Mouse (Mus musculus) adrenal gland, adult 2 months (tissue): ENCODE results near the gene Mark2. TPM values are rescaled to one million over a fixed set of nuclear protein-coding genes. Genes with fewer than 3 reads are reported as not detected.

Experiments used
- DNase-seq: peaks from one replicate; pipeline ENCODE4 v3.0.0; 2021
- polyA plus RNA-seq: library from polyadenylated mRNA; depleted of rRNA; stranded (reverse); fragments of >200 nt; gene quantifications from 2 replicates; pipeline ENCODE4 v1.2.3, GENCODE M21; 2012
- total RNA-seq, 2 experiments: library from RNA; stranded (reverse); gene quantifications; 2 replicates each; pipeline ENCODE4 v1.2.3; 2021

Mark2 gene
- total and polyA plus RNA-seq, 3 experiments, result 70.2 to 124 (median 71.5) TPM

DNA sequence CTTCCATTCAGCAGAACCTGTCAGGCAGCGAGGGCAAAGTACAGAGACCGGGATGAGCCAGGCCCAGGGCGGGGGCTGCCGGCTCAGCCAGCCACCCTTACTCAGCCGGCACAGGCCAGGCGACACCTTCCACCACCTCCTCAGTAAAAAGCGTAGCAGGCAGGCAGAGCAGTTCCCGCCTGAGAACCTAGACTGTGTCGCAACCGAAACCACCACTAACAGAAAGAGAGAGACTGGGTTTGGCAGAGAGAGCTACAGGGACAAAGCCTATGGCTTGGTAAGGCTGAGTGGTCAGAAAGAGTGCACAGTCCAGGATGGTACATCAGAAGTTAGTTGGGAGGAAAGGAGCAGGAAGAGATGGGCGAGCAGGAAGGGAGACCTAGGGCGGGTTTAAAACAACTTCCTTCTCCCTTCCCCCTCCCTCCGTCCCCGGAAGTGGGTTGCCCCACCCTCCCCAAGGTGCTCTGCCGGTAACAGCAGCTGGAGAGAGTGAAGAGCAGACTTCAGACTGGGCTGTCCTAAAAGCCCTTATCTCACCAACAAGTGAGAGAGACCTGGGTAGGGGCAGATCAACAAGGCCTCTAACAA is 46.5 kb downstream of the Mark2 start:
- DNase-seq, result peak; percentile 48

DNA sequence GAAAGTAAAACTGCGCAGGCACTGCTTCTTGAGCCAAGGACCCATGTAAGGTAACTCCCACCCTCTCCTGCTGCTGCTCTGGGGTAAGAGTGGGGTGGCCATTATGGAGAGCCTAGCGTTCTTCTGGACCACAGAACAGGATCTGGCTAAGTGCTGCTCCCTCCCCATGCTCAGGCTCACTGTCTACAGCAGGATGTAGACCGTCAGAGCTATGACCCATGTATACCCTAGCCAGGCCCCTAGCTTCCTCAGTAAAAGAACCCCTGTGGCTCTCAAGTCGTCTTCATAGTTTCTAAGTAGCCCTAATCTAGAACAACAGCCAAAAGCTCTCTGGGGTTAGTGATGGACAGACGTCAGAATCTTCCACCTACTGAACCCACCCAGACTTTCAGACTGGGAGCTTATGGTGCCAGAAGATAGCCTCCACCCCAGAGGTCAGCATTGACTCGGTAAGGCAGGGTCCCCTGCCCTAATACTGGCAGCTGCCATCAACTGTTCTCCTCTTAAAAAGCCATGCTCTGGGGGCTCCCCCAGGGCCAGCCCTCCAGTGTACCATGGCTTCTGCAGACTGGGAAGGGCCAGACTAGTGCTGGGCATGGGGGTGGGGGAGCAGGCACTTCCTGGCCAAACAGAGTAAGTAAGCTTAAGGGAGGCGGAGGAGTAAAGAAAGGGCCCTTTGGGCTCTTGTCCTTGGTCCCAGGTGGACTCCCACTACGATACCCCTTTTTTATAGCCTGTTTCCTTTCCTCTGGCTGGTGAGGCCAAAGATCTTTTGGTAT is 47.4 kb downstream of the Mark2 start:
- DNase-seq, result no peak

DNA sequence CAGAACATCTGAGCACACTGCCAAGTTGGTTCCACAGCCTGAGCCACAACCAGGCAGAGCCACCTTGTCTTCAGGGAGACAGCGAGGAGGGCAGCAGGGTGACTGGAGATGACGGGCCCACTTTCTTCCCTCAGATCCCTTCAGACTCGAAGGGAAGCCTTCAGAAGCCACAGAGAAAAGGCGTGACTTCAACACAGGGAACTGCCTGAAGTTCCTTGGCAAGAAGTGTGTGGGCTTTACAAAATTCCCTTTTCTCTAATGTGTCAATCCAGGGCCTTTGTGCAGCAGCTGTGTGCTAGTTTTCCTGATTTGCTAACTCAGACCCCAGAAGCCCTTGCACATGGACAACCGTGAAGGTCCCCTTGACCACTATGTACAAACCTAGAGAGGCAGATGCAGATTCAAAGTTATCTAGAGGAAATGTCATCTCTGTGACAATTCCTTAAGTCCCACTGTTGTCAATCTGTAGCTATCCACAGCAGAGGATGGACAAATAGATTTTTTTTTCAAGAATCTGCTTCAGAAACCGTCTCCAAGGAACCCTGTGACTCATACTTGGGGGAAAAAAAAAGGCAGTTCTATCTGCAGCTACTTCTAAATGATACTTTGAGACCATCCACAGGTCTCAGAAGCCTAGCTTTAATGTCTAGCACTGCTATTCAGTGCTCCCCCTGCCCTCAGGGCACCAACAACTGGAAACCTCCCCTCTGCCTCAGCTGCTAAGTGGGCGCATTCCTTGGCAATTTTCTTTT is 49.5 kb downstream of the Mark2 start:
- no peak for DNase-seq

DNA sequence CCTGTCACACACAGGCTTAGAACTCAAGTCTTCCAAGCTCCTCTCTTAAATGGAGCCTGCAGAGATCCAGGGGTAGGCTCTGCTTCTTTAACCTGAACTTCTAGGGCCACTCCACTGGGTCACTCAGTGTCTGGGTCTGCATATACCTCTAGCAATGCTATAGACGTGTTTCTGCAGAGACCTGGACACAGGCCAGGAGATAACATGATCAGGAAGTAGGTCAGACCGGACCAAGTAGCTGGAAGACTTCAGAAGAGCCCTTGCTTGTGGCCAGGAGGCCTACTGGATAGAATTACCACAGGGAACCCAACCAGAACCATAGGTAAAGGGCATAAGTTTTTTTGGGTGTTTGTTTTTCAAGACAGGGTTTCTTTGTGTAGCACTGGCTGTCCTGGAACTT is 51.9 kb downstream of the Mark2 start:
- no peak for DNase-seq

DNA sequence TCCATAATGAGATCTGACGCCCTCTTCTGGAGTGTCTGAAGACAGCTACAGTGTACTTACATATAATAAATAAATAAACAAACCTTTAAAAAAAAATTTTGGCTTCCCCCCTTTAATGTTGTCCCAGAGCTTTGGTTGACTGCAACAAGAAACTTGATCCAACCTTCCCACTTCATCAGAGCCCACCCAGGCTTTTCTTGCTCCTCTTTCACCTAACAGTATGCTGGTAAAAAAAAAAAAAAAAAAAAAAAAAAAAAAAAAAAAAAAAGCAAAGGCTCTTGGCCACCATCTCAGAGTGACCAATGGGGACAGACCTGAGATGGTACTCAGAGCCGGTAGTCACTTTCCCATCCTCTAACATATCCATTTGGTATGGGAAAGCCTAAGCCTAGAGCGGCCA is 53.4 kb downstream of the Mark2 start:
- no peak for DNase-seq

DNA sequence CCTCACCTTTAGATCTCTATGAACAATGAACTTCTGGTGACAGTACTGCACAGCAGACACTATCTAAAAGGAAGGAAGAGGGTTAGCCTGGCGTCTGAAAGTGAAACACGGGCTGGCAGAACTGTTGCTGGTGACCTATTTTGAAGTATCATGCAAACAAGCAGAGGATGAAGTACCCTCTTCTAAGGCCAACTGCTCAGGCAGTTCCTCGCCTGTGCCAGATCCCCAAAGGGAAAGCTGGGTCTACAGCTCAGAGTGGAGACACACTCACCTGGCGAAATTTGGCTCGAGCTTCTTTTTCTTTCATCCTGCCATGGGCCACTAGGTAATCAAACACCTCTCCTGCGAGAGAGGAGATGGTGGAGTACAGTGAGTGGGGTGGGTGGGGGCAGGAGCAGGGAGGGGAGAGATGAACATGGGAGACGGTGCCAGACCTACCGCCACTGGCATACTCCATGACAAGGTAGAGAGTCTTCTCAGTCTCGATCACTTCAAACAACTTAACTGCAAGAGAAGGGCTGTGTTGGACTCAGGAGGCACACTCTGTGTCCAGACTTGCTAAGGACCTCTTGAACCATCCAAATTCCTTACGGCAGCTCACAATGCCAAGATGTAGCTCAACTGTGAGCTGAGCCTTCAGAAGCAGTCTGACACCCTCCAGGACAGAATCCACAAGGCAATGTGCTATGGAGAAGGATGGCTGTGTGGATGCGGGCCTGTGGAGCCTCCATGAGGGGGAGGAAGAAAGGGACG is 54.9 kb downstream of the Mark2 start:
- DNase-seq, result no peak

DNA sequence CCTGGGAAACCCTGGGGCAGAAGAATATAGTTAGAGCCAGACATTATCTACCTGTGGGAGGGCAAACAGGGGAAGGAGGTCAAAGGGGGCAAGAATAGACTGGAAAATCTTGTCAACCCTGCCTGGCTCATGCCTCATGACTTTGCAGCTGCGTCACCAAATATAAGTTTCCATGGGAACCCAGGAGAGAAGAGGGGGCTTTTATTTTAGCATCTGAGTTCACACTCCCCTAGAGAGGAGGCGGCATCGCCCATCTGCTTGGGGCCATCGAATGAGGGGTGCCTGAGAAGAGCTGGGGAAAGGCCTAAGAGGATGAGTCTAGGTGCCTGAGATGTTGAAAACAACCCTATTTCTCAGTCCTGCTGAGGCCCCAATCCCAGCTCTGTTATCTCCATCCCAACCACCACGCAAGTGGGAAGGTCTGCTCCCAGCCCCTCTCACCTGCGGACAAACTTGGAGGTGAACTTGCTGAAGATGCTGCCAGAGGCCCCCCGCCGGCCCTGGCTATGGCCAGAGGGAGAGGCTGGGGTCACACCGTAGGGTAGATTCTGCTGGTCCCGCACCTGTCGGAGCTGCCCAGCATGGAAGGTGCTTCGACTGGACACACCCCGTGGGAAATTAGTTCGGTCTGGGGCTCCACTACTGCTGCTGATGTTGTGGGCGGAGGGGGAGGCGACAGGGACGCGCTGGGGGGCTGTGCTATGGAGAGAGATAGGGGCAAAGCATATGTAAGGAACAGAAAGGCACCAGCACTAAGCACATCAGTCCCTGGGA is 60.9 kb downstream of the Mark2 start:
- no peak for DNase-seq

DNA sequence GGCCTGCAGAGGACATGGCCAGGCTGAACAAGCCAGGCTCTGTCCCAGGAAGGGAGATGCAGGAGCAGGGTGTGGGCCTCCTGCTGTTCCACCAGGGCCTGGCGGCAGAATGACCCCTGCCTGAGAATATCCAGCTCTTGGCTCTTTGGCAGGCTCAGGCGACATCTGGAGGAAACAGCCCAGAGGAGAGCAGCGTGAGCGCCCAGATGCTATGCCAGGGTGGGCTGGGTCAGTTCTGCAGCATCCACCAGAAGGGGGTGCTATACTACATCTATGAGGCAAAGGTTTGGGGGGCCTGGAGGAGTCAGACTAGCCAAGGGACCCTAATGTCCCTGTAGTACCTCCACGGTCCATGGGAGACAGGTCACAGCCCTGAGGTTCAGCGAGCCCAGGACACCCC is 62.5 kb downstream of the Mark2 start:
- peak; percentile 33 for DNase-seq

DNA sequence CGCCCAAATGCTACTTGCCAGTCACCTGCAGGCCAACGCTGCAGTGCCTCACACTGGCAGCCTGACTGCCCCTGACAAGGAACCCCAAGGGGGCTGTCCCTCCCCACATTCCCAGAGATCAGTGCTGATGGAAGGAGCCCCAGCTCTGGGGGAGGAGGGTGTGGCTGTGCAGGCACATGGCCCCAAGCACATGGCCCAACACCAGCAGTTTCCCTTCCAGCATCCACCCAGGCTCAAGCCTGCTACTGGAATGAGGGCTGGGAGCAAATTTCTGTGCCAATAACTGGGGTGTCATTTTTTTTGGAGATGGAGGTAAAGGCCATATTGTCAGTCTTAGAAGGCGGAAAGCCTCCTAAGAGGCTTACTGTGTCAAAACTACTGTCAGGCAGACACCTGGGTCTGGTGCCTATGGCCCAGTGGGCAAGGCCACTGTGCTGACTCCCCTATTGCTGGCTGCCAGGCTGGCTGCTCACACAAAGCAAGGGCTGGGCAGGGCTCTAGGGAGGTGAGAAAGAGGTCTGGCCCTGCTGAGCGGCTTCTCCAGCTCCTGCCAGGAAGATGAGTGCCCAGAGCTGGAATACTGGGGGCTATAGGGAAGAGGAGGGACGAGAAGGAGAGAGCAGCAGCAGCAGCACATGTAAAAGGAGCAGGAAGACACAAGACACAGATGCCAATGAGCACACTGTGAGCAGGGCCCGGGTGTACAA is 63.3 kb downstream of the Mark2 start:
- no peak for DNase-seq

DNA sequence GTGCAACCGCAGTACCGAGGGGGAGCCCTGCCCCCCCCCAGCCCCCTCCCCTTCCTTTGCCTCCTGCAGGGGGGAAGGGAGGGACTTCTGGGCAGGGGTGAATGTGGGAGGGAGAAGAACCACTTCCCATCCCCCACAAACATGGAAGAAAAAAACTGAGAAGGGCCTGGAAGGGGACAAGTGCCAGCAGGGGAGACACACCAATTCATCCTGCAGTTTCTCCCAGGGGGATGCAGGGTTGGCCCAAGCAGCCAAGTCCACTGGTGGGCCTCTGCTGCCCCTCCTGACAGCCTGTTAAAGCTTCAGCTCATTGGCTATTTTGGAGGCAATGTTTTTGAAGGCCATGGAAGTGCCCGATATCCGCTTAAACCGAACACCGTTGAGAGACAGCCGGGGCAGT is 64.9 kb downstream of the Mark2 start:
- no peak for DNase-seq

DNA sequence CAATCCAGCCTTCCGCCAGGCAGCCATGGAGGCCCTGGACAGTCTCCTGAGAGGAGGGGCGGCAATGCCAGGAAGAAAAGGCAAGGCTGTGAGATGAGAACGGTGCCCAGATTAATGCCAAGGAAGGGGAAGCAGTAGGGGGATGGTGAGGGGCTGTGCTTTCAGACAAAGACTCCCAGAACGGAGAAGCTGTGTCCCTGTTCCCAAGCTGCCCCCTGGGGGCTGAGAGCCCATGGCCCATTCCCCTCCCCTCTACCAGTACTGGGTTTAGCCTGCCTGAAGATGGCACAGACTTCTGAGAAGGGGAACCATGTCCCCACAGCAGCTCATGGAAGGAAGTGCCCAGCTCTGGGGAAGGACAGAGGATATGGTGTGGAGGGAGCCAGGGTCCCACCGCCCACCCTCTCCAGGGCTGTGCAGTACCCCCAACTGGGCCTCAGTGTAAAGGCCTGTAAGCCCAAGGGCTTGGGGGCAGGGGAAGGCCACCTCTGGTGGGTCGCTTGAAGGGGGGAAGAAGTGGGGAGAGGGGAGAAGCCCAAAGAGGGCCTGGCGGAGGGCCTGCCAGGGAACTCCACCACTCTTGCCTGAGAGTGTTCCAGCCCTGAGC is 65.5 kb downstream of the Mark2 start:
- no peak for DNase-seq

DNA sequence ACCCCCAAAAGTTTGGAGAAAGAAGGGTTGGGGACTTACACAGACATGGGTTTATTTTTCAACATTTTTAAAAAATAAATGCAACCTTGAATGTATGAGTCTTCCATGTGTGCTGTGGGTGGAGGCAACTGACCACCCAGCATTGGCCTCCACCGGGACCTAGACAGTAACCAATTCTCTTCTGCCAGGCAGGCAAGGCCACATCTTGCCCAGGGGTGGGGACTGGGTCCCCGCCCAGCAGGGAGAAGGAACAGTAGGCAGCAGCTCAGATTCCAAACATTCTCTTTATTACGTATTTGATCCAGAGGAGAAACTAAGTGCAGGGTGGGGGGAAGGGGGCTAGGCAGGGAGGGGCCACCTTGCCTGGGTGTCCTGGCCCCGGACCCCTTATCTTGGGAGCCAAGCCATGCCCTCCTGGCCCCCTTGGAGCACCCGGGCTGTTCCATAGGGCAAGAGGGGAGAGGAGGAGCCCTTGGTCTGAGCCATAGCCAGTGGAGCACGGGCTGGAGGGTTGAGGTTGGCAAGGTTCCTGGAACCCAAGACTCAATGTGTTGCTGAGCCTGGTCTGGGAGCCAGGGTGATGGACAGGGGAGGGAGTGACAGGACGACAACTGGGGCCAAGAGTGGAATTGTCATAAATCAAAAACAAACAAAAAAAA is 66.4 kb downstream of the Mark2 start:
- DNase-seq, result peak; percentile 72

DNA sequence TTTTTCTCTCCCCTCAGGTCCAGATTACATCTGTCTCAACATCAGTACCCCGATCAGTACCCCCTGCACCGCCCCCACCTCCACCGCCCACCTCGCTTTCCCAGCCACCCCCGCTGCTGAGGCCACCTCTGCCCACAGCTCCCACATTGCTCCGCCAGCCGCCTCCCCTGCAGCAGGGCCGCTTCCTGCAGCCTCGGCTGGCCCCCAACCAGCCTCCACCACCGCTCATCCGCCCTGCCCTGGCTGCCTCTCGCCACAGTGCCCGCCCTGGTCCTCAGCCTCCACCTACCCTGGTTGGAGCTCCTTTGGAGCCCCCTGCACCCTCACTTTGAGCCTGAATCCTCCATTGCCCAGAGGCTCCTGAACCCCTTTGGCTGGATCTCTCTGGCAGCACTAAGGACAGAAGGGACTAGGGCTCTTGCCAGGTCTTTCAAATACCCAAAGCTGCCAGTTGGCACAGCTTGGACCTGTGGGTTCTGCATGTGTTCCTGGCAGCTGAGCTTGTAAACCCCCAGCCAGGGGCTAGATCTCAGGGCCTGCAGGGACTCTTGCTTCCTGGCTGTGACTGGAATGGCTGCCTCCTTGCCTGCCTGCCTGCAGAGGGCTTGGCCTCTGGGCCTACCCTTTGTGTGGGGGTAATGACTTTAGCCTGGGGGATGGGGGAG is 67.2 kb downstream of the Mark2 start:
- peak; percentile 59 for DNase-seq

DNA sequence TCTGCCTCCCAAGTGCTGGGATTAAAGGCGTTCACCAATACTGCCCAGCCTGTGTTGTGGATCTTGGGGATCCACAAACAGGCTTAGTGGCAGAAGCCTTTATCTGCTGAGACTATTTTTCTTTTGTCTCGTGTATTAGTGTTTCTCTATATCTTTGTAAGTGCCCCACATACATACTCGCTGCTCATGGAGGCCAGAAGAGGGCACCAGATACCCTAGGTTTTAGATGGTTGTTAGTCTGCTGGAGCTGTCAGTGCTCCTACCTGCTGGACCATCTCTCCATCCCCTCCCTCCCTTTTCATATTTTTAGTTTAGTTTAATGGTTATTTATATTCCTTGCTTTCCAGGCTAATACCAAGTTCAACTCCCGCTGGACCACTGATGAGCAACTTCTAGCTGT is 68.2 kb downstream of the Mark2 start:
- no peak for DNase-seq

DNA sequence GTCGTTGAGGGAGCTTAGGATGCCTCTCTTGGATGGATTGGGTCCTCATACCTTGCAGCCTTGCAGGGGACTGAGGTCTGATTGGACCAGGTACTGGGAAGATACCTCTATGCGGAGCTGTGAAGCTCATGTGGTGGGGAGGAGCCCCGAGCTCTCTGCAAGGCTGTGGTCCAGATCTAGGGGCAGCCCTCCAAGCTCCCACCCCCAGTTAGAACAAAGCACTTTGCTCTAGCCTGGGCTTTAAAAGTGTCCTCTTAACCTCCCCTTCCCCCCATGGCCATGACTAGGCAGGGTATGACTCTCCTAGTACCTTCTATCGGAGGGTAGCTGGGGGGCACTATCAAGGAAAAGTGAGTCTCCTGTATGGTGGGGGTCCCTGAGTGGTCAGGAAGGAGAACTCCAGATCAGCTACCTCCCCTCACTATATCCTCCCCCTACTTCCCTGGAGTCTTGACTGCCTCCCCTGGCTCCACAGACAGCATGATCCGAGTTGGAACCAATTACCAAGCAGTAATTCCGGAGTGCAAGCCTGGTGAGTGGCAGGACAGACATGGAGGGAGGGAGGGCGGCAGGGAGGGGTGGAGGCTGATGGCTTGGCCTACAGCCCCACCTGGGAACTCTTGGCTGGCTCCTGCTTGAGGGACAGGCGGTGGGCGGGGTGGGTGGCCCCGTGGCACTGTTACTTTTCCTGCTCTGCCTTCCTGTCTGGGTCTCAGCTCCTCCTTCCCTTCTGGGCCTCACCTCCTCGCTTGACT is 72.2 kb downstream of the Mark2 start:
- DNase-seq, result no peak

DNA sequence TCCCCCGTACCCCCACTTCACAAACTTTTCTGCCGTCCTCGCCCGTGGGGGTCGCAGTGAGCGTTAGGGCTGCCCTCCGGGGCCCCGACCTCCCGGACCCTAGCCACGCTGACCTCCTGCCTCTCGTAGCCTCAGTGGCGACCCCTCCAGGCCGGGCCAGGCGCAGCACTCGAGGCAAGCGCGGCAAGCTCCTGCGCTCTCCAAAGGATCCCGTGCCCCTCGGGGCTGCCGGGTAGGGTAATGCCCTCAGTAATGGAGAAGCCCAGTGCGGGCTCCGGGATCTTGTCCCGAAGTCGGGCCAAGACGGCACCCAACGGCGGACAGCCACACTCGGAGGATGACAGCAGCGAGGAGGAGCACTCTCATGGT is 73.0 kb downstream of the Mark2 start:
- DNase-seq, result peak; percentile 74

DNA sequence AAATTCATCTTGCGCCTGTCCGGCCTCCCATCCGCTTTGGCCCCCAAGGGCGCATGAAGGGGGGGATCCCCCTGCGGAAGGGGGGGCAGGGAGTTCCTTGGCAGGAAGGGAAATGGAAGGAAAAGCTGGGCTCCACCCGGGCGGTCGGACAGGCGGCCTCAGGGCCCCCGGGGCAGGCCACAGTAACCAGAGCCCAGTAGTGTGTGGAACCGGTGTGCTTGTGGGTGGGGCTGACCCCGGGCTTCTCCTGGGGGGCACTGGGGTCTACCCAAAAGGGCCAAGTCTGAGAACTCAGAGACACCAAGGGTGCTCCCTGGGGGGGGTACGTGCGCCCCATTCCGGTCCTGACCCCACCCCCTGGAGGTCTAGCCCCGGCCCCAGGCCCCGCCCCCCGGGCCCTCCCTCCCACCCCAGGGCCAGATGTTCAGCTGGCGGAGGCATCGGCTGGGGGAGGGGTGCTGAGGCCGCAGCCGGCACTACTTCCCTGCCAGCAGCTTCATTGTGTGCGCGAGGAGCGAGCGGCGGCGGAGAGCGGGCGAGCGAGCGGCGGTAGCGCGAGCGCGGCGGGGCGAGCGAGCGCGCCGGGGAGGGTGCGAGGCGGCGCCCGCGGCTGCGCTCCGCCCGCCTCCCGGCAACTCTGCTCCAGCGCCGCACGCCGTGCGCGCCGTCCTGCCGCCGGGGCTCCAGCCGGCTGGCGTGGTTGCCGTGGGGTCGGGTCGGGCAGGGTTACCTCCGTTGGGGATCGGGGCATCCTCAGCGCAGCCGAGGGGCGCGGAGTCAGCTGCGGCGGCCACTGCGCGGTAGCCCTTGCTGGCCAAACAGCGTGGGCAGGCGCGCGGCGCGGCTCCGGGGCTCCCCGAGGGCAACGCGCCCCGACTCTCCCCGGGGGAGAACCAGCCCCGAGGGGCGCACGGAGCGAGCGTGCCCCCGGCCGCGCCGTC is 73.6 kb downstream of the Mark2 start:
- peak; percentile 89 for DNase-seq
